Mouse (Mus musculus): Measurements from ENCODE around the gene Scgb1a1. TPM values are rescaled to one million over a fixed set of nuclear protein-coding genes. Genes with fewer than 3 reads are reported as not detected.

The Scgb1a1 gene
- polyA plus RNA-seq, 1 experiment, result not detected

GRCm38 (mm10) chr19:9050294-9051229, 37.2 kb downstream of the Scgb1a1 start:
- Histone ChIP-seq H3K4me3 (ENCODE audit: insufficient read depth, low read length) (no peak overlapping the region), H3K4me1 (ENCODE audit: control insufficient read depth, insufficient read depth, low read length) (no peaks in the 10 kb centered on the region), H3K27ac (ENCODE audit: insufficient read depth, low read length) (no peak overlapping the region)
- TF ChIP-seq POLR2A (IDR thresholded peaks at IDR 0.05; ENCODE audit: extremely low read depth, insufficient read depth, low read length) (no peak), CTCF (IDR thresholded peaks at IDR 0.05; ENCODE audit: extremely low read depth, insufficient read depth, low read length) (no peak)

GRCm38 (mm10) chr19:9048981-9049687, 38.6 kb downstream of the Scgb1a1 start:
- no peak overlapping the region for H3K27ac ChIP-seq (ENCODE audit: insufficient read depth, low read length)
- TF ChIP-seq POLR2A (IDR thresholded peaks at IDR 0.05; ENCODE audit: extremely low read depth, insufficient read depth, low read length) (no peak), CTCF (IDR thresholded peaks at IDR 0.05; ENCODE audit: extremely low read depth, insufficient read depth, low read length) (no peak)
- no peak overlapping the region for H3K4me3 ChIP-seq (ENCODE audit: insufficient read depth, low read length)
- peaks cover 1% of the 10 kb centered on the region; the same call in 1 of the 2 replicates for H3K4me1 ChIP-seq (ENCODE audit: control insufficient read depth, insufficient read depth, low read length)

DNA sequence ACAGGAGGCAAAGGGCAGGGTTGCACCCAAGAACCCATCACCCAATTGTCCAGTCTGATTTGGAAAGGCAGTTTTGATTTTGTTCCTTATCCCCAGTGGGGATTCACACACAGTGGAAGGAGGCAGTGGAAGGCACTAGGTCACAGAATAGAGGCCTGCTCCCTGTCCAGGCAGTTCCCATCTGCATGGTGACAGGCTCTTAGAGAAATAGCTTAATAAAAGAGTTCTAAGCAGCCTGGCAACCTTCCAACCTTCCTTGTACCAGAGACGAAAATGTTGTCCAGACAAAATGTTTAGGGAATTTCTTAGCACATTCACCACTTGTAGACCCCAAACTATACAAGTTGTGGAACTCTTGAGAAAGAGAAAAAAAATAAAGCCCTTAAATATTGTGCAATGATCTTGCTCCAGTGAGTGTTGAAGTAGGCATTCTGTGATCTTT, 39.8 kb downstream of the Scgb1a1 start:
- Histone ChIP-seq H3K4me3 (ENCODE audit: insufficient read depth, low read length) (no peak overlapping the region), H3K4me1 (ENCODE audit: control insufficient read depth, insufficient read depth, low read length) (peaks cover 2% of the 10 kb centered on the region; the same call in 1 of the 2 replicates), H3K27ac (ENCODE audit: insufficient read depth, low read length) (no peak overlapping the region)
- no peak for TF ChIP-seq CTCF (IDR thresholded peaks at IDR 0.05; ENCODE audit: extremely low read depth, insufficient read depth, low read length)
- TF ChIP-seq POLR2A (IDR thresholded peaks at IDR 0.05; ENCODE audit: extremely low read depth, insufficient read depth, low read length), result no peak

DNA sequence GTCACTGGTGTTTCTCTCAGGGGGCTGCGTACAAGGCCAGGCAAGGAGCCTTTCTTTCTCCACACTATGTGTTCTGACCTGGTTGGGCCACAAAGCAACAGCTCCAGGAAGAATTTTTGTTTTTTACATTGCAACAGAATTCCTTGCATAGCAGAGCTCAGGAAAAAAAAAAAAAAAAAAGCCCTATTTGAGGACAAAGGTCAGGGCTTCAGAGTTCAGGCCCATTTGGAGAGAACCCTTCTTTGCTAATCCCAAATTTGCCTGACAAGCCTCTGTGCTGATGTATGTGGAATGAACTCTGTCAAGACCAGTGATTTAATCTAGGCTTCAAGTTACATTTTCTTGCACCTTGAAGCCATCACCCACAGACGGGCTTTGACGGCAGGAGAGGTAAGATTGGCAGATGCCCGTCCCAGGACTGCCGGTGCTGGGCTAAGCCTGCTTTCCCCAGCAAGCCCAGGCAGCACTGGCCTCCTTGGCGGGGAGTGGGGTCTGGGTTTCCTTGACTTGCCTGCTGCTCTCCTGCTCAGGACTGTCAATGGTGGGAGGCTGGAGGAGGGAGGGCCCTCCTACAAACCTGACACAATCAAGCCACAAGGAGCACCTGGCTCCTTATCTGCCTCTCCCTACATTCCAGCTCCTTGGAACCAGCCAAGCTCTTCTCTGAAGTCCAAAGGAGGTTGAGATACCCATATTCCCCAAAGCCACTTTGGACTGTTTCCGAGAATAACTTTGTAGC, 40.4 kb downstream of the Scgb1a1 start:
- peaks cover 2% of the 10 kb centered on the region; the same call in 1 of the 2 replicates for H3K4me1 ChIP-seq (ENCODE audit: control insufficient read depth, insufficient read depth, low read length)
- H3K27ac ChIP-seq (ENCODE audit: insufficient read depth, low read length), result no peak overlapping the region
- no peak overlapping the region for H3K4me3 ChIP-seq (ENCODE audit: insufficient read depth, low read length)
- TF ChIP-seq CTCF (IDR thresholded peaks at IDR 0.05; ENCODE audit: extremely low read depth, insufficient read depth, low read length) (no peak), POLR2A (IDR thresholded peaks at IDR 0.05; ENCODE audit: extremely low read depth, insufficient read depth, low read length) (no peak)

DNA sequence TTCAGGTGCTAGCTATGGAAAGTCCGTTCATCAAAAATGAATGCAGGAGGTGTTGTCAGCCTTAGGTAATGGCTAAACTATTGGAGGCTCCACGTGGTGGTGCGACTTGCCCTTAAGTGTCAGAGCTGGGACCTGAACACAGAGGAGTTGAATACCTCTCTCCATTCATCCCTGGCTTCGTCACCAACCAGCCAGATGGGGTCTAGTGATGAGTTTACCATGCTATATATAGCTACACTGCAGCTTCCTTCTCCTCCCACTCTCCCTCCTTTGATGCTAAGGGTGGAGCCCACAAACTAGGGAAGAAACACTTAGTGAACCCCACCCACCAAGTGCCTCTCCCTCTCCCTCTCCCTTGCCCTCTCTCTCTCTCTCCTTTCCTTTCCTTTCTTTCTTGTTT, 43.5 kb downstream of the Scgb1a1 start:
- no peak overlapping the region for H3K27ac ChIP-seq (ENCODE audit: insufficient read depth, low read length)
- no peak overlapping the region for H3K4me3 ChIP-seq (ENCODE audit: insufficient read depth, low read length)
- TF ChIP-seq CTCF (IDR thresholded peaks at IDR 0.05; ENCODE audit: extremely low read depth, insufficient read depth, low read length), result no peak
- no peak for TF ChIP-seq POLR2A (IDR thresholded peaks at IDR 0.05; ENCODE audit: extremely low read depth, insufficient read depth, low read length)
- H3K4me1 ChIP-seq (ENCODE audit: control insufficient read depth, insufficient read depth, low read length), result peaks cover 2% of the 10 kb centered on the region; the same call in 1 of the 2 replicates

DNA sequence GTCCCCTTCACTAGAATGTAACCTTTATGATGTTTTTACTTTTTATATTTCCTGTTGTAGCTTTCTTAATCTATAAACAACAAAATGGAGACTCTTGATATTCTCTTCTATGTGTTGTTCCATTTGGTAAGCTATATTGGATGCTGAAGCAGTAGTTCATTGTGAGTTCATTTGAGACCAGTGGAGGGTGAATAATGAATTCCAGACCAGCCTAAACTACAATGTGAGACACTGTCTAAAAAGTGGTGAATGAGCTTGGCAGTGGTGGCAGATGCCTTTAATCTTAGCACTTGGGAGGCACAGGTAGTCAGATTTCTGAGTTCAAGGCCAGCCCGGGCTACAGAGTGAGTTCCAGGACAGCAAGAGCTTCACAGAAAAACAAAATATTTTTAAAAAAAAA, 44.6 kb downstream of the Scgb1a1 start:
- H3K27ac ChIP-seq (ENCODE audit: insufficient read depth, low read length), result no peak overlapping the region
- no peak overlapping the region for H3K4me3 ChIP-seq (ENCODE audit: insufficient read depth, low read length)
- H3K4me1 ChIP-seq (ENCODE audit: control insufficient read depth, insufficient read depth, low read length), result peaks cover 2% of the 10 kb centered on the region; the same call in 1 of the 2 replicates
- TF ChIP-seq POLR2A (IDR thresholded peaks at IDR 0.05; ENCODE audit: extremely low read depth, insufficient read depth, low read length) (no peak), CTCF (IDR thresholded peaks at IDR 0.05; ENCODE audit: extremely low read depth, insufficient read depth, low read length) (no peak)

DNA sequence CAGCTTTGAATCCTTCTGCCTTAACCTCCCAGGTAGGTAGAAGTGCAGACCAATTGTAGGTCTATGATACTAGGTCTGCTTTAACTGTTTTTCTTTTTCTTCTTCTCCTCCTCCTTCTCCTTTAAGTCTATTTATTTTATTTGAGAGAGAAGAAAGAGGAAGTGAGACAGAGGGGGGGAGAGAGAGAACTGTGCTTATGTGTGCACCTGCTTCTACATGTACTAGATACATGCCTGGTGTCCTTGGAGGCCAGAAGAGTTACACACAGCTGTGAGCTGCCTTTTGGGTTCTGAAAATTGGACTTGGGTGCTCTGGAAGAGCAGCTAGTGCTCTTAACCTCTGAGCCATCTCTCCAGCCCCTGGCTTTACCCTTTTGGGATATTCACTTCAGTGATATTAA, 46.7 kb downstream of the Scgb1a1 start:
- peaks cover 2% of the 10 kb centered on the region; the same call in 1 of the 2 replicates for H3K4me1 ChIP-seq (ENCODE audit: control insufficient read depth, insufficient read depth, low read length)
- TF ChIP-seq CTCF (IDR thresholded peaks at IDR 0.05; ENCODE audit: extremely low read depth, insufficient read depth, low read length), result no peak
- no peak for TF ChIP-seq POLR2A (IDR thresholded peaks at IDR 0.05; ENCODE audit: extremely low read depth, insufficient read depth, low read length)
- no peak overlapping the region for H3K4me3 ChIP-seq (ENCODE audit: insufficient read depth, low read length)
- H3K27ac ChIP-seq (ENCODE audit: insufficient read depth, low read length), result no peak overlapping the region

- Histone ChIP-seq H3K27ac (ENCODE audit: insufficient read depth, low read length) (no peak overlapping the region), H3K4me3 (ENCODE audit: insufficient read depth, low read length) (no peak overlapping the region), H3K4me1 (ENCODE audit: control insufficient read depth, insufficient read depth, low read length) (peaks cover 2% of the 10 kb centered on the region; the same call in 1 of the 2 replicates)
- no peak for TF ChIP-seq POLR2A (IDR thresholded peaks at IDR 0.05; ENCODE audit: extremely low read depth, insufficient read depth, low read length)
- TF ChIP-seq CTCF (IDR thresholded peaks at IDR 0.05; ENCODE audit: extremely low read depth, insufficient read depth, low read length), result no peak
Observed at GRCm38 (mm10) chr19:9040649-9041048, 47.1 kb downstream of the Scgb1a1 start.

DNA sequence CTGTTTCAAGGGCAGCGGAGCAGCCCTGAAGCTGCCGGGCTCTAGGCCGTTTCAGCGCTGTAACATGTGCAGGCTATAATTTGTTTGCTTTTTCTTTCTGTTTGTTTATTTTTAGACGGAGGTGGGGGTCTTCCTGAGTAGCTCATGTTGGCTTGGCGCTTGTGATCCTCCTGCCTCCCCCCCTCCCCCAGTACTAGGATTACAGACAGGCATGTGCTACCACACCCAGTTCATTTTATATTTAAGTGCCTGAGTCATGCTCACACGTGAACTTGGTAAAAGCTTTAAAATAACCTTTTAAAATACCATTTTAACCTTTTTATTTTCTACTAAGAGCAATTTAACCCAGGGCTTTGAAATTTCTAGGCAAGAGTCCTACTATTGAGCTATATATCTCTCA, 47.8 kb downstream of the Scgb1a1 start:
- TF ChIP-seq POLR2A (IDR thresholded peaks at IDR 0.05; ENCODE audit: extremely low read depth, insufficient read depth, low read length) (no peak), CTCF (IDR thresholded peaks at IDR 0.05; ENCODE audit: extremely low read depth, insufficient read depth, low read length) (no peak)
- H3K4me1 ChIP-seq (ENCODE audit: control insufficient read depth, insufficient read depth, low read length), result peaks cover 2% of the 10 kb centered on the region; the same call in 1 of the 2 replicates

More for the DNA sequence above, 47.8 kb downstream of the Scgb1a1 start:
- no peak overlapping the region for H3K27ac ChIP-seq (ENCODE audit: insufficient read depth, low read length)
- H3K4me3 ChIP-seq (ENCODE audit: insufficient read depth, low read length), result no peak overlapping the region

Measured in cortical plate, adult 2 months (tissue).